Mouse (Mus musculus) heart, postnatal 0 days (tissue): ENCODE results near the gene Zmat3.

Experiments
- CTCF ChIP-seq: IDR thresholded peaks from 2 replicates; pipeline ENCODE4 v1.5.1; 2016; ENCODE audit warnings: antibody characterized with exemption, control low read depth, low read depth
- EP300 ChIP-seq: IDR thresholded peaks from 2 replicates; pipeline ENCODE4 v1.6.1; 2016; ENCODE audit warnings: antibody characterized with exemption, low read depth

GRCm38 (mm10) chr3:32408811-32409273 is 43.0 kb upstream of the Zmat3 start:
- TF ChIP-seq CTCF: no peak
- no peak for TF ChIP-seq EP300
